Mouse (Mus musculus) CH12.LX (cell line): ENCODE results near the gene Pde1c.

Experiments used
- CTCF ChIP-seq, 2 experiments: IDR thresholded peaks in 1 of 2; conservative IDR thresholded peaks in 1 of 2; 2 replicates each; pipeline ENCODE4 v1.5.1; 2011 to 2012; ENCODE audit warnings: low read depth in 2 of 2, low read length in 2 of 2, improper control_type of control experiment in 1 of 2, inconsistent platforms in 1 of 2, mild to moderate bottlenecking in 1 of 2, moderate library complexity in 1 of 2
- POLR2A ChIP-seq: IDR thresholded peaks from 2 replicates; pipeline ENCODE4 v1.6.1; 2011; ENCODE audit warnings: low read depth, mild to moderate bottlenecking, improper control_type of control experiment, low read length
- TBP ChIP-seq: conservative IDR thresholded peaks from 2 replicates; pipeline ENCODE4 v1.6.1; 2011; ENCODE audit warnings: low read depth, low read length, improper control_type of control experiment

GRCm38 (mm10) chr6:56292176-56292575 lies 276.7 kb downstream of the Pde1c start:
- no peak for TF ChIP-seq POLR2A
- no peak for TF ChIP-seq TBP
- no peak for TF ChIP-seq CTCF (conservative IDR thresholded peaks at IDR 0.05 in 1 of 2, IDR thresholded peaks at IDR 0.05 in 1 of 2; ENCODE audit: low read depth in 2 of 2, low read length in 2 of 2)
